Mouse (Mus musculus) liver, embryonic 13.5 days (tissue): Measurements from ENCODE around the gene Taf1c. TPM values are rescaled to one million over a fixed set of nuclear protein-coding genes. Genes with fewer than 3 reads are reported as not detected.

Source experiments
- ATAC-seq: fragments of 200-750 bp; cut with Nextera tagmentation; 2 replicates; pipeline ENCODE4 v1.8.0; 2017; ENCODE audit warnings: low read depth, mild to moderate bottlenecking, moderate number of reproducible peaks, moderate library complexity
- DNase-seq: peaks from one replicate; pipeline ENCODE4 v3.0.0; 2022
- H3K27ac ChIP-seq: fragments of 300-500 bp; sonication (generic); 2 replicates; pipeline ENCODE4 v1.5.1; 2015; ENCODE audit warnings: moderate library complexity, mild to moderate bottlenecking, inconsistent platforms
- H3K27me3 ChIP-seq: fragments of 300-500 bp; sonication (generic); 2 replicates; pipeline ENCODE4 v1.6.1; 2015; ENCODE audit warnings: mild to moderate bottlenecking, inconsistent platforms
- H3K36me3 ChIP-seq: fragments of 300-500 bp; sonication (generic); 2 replicates; pipeline ENCODE4 v1.6.1; 2015; ENCODE audit warnings: mild to moderate bottlenecking, inconsistent platforms
- H3K4me1 ChIP-seq: fragments of 300-500 bp; sonication (generic); replicated peaks from 2 replicates; pipeline ENCODE4 v1.6.1; 2015; ENCODE audit warnings: inconsistent platforms
- H3K4me2 ChIP-seq: fragments of 300-500 bp; sonication (generic); 2 replicates; pipeline ENCODE4 v1.6.1; 2015; ENCODE audit warnings: inconsistent platforms, mild to moderate bottlenecking, moderate library complexity
- H3K4me3 ChIP-seq: fragments of 300-500 bp; sonication (generic); replicated peaks from 2 replicates; pipeline ENCODE4 v1.5.1; 2015; ENCODE audit warnings: mild to moderate bottlenecking, inconsistent platforms
- H3K9ac ChIP-seq: fragments of 300-500 bp; sonication (generic); 2 replicates; pipeline ENCODE4 v1.6.1; 2015; ENCODE audit warnings: mild to moderate bottlenecking, inconsistent platforms
- H3K9me3 ChIP-seq: fragments of 300-500 bp; sonication (generic); replicated peaks from 2 replicates; pipeline ENCODE4 v1.6.1; 2016; ENCODE audit warnings: inconsistent platforms
- WGBS: fragments of 180-500 bp; shearing (Covaris S2); methylation state at CpG from one replicate; pipeline ENCODE4 v1.1.7; 2015; ENCODE audit not compliant: insufficient replicate concordance; 5-methylcytosine and 5-hydroxymethylcytosine counted together
- polyA plus RNA-seq: library from polyadenylated mRNA; unstranded; fragments of >200 nt; fragmentation: Nextera tagmentation; extraction: Ambion mirVana; gene quantifications from 2 replicates; pipeline ENCODE4 v1.2.1, GENCODE M21; 2015

The Taf1c gene
- polyA plus RNA-seq, 1 experiment from 2014 or later = 6.6 TPM

DNA sequence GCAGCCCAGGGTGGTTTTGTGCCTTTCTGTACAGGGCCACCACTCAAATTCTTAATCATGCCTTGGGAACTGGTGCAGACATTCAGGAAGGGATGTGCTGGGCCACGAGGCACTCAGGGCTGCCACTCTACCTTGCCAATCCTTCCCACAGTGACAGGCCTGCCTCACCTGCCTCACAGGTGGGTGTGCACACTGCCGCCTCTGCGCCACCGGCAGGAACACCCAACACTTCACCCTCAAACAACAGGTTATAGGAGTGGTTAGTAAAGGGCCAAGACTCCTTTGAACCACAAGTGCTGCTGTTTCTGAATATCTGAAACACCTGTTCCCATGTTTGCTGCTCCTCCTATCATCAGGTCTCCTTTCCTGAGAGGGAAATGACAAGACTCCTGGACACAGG is 32.6 kb downstream of the Taf1c start:
- DNase-seq (no peak), ATAC-seq (no peak)
- peaks cover 4% of the 10 kb centered on the region for H3K36me3 ChIP-seq
- H3K9me3 ChIP-seq = no peaks in the 10 kb centered on the region
- no peak overlapping the region for H3K4me2 ChIP-seq
- WGBS = 75% methylated on average over 4 of the region's 4 CpGs
- H3K27me3 ChIP-seq = peaks cover 13% of the 10 kb centered on the region
- H3K4me3 ChIP-seq = no peak overlapping the region
- peaks cover 57% of the 10 kb centered on the region for H3K4me1 ChIP-seq
- H3K9ac ChIP-seq = no peak overlapping the region
- no peak overlapping the region for H3K27ac ChIP-seq

DNA sequence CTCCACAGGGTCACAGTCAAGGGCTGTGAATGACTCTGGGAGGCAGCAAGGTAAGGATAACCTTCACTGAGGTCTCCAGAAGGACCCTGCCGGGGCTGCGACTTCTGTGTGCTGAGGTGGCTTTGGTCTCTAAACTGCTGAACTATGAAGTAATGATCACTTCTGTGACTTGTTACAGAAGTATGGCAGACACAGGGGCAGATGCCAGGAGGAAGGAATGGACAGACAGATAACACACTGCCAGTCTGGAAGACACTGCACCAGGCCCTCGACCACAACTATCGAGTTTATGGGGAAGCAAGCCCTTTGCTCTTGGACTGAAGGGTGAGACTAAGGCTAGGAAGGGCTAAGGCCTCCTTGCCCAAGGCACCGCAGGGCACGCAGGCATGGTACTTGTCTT is 33.9 kb downstream of the Taf1c start:
- Histone ChIP-seq H3K36me3 (peaks cover 12% of the 10 kb centered on the region), H3K4me3 (no peak overlapping the region), H3K4me2 (no peak overlapping the region), H3K27me3 (0 out of 2 replicates have a peak, but pooled peaks cover 4% of the 10 kb centered on the region), H3K27ac (peak overlapping the region; percentile 9; the same call in 1 of the 2 replicates), H3K9ac (no peak overlapping the region), H3K4me1 (peaks cover 56% of the 10 kb centered on the region), H3K9me3 (no peaks in the 10 kb centered on the region)
- ATAC-seq (no peak), DNase-seq (no peak)
- 49% methylated on average over 6 of the region's 6 CpGs for WGBS

DNA sequence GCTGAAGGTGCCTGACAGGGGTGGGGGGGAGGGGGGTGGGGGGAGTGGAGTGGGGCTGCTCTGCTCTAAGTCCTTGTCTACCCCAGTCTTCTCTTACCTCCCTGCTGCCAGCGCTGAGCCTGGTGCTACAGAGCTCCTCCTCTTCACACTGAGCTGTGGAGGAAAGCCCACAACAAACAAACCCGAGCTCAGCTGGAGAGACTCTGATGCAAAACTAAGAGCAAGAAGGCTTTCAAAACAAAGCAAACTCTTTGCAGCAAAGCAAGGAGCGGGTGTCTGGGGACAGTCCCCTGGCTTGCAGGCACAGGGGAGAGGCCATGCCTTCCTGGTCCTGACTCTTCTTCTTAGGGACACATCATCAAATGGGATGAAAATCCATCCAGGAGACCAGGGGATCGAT is 35.1 kb downstream of the Taf1c start:
- Histone ChIP-seq H3K9ac (no peak overlapping the region), H3K27me3 (no peaks in the 10 kb centered on the region), H3K4me3 (no peak overlapping the region), H3K27ac (no peak overlapping the region), H3K4me1 (peaks cover 46% of the 10 kb centered on the region), H3K36me3 (peaks cover 25% of the 10 kb centered on the region), H3K9me3 (no peaks in the 10 kb centered on the region), H3K4me2 (no peak overlapping the region)
- ATAC-seq = no peak
- WGBS = 56% methylated on average over 4 of the region's 4 CpGs
- DNase-seq = no peak

DNA sequence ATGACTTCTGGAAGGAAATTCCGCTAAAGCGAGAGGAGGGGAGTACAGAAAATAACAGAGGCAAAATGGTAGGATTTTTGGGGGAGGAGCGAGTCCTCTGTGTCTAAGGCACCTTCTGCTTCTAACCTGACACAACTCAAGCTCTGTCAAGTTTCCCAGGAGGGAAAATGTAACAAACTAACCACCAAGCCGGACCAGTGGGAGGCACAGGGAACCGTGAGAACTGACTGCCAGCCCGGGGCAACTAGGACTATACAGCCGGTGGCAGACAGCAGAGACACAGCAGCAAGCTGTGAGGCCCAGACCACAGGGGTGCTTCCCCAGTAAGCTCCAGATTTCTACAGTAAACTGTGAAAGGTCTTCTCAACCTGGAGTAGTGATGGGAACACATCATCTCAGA is 36.1 kb downstream of the Taf1c start:
- DNase-seq (no peak), ATAC-seq (no peak)
- no peaks in the 10 kb centered on the region for H3K27me3 ChIP-seq
- H3K36me3 ChIP-seq = peaks cover 33% of the 10 kb centered on the region
- H3K9ac ChIP-seq = no peak overlapping the region
- no peak overlapping the region for H3K4me2 ChIP-seq
- no peaks in the 10 kb centered on the region for H3K9me3 ChIP-seq
- peaks cover 40% of the 10 kb centered on the region for H3K4me1 ChIP-seq
- 75% methylated on average over 7 of the region's 7 CpGs for WGBS
- H3K4me3 ChIP-seq = no peak overlapping the region
- H3K27ac ChIP-seq = no peak overlapping the region

DNA sequence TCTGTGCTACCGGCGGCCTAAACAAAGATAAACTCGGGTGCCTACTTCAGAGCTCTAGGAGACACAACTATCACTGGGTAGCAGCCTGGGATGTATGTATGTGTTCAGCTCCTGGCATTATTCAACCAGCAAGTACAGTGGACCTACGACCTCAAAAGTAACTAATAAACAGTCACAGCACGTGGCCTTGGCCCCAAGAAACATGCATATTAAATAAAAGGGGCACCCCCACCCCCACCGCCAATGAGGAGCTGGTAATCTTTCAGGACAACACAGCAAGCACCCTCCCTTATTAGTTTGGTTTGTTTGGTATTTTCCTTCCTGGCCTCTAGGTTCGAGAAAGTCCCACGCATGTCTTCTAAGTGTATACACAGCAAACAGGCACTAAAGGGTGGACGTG is 36.8 kb downstream of the Taf1c start:
- H3K27ac ChIP-seq = no peak overlapping the region
- H3K4me1 ChIP-seq = peaks cover 33% of the 10 kb centered on the region
- no peak overlapping the region for H3K9ac ChIP-seq
- no peaks in the 10 kb centered on the region for H3K27me3 ChIP-seq
- no peak overlapping the region for H3K4me2 ChIP-seq
- 78% methylated on average over 9 of the region's 9 CpGs for WGBS
- DNase-seq (no peak), ATAC-seq (no peak)
- H3K4me3 ChIP-seq = no peak overlapping the region
- no peaks in the 10 kb centered on the region for H3K9me3 ChIP-seq
- peaks cover 40% of the 10 kb centered on the region for H3K36me3 ChIP-seq

DNA sequence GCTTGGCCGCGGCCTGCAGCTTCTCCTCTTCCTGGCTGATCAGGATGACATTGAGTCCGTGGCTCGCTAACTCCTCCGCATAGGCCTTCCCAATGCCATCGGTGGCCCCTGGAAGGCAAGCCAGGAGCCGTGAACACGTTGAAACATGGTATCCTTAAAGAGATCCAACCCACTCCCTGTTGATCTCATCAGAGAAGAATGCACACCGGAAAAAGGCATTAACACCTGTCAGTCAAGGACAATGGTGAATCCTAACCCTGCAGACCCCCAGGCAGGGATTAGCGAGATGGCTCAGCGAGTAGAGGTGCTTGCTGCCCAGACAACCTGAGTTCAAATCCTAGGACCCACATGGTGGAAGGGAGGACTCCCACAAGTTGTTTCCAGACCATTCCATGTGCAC is 38.7 kb downstream of the Taf1c start:
- H3K4me2 ChIP-seq = no peak overlapping the region
- H3K9me3 ChIP-seq = no peaks in the 10 kb centered on the region
- DNase-seq = no peak
- no peak overlapping the region for H3K27ac ChIP-seq
- peaks cover 15% of the 10 kb centered on the region for H3K4me1 ChIP-seq
- no peaks in the 10 kb centered on the region for H3K27me3 ChIP-seq
- H3K36me3 ChIP-seq = peaks cover 57% of the 10 kb centered on the region
- ATAC-seq = no peak
- H3K4me3 ChIP-seq = no peak overlapping the region
- H3K9ac ChIP-seq = no peak overlapping the region
- 81% methylated on average over 11 of the region's 11 CpGs for WGBS

DNA sequence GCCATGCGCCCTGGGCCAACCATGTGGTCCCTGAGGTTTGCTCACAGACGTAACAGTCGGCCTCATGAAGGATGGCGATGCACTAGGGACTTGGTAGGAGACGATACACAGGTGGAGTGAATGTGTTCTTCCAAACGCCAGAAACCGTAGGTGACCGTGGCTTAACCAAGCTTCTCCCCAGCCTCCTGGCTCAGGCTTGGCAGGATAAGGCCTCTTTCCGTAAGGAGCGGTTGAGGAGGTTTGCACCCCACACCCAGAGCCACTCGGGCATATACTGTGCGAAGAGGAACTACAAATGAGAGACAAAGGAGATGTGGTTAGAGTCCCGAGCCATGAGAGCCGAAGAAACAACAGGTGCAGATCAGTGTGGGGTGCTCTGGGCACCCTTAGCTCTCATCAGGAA is 41.2 kb downstream of the Taf1c start:
- H3K27me3 ChIP-seq = no peaks in the 10 kb centered on the region
- no peak overlapping the region for H3K9ac ChIP-seq
- peaks cover 9% of the 10 kb centered on the region for H3K4me1 ChIP-seq
- DNase-seq (no peak), ATAC-seq (no peak)
- H3K4me2 ChIP-seq = no peak overlapping the region
- H3K36me3 ChIP-seq = peaks cover 57% of the 10 kb centered on the region
- no peak overlapping the region for H3K27ac ChIP-seq
- 83% methylated on average over 14 of the region's 14 CpGs for WGBS
- no peak overlapping the region for H3K4me3 ChIP-seq
- no peaks in the 10 kb centered on the region for H3K9me3 ChIP-seq

DNA sequence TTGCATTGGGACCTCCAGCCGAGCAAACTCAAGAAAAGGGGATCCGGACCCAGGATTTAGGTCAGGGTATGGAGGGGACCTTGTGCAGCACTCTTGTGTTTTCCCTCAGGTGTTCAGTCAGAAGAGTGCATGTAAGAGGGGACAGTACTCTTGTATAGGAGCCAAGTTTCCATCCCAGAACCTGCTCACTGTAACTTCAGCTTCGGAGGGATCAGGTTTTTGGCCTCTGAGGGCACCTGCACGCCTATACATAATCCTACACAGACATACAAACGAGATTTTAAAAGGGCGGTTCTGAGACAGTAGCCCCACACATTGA is 45.7 kb downstream of the Taf1c start:
- Histone ChIP-seq H3K9me3 (no peaks in the 10 kb centered on the region), H3K9ac (peak overlapping the region; percentile 87), H3K36me3 (peaks cover 31% of the 10 kb centered on the region), H3K4me2 (peak overlapping the region; percentile 92), H3K27ac (peak overlapping the region; percentile 73), H3K4me1 (peaks cover 45% of the 10 kb centered on the region), H3K27me3 (no peaks in the 10 kb centered on the region), H3K4me3 (peak overlapping the region; percentile 82)
- WGBS = 81% methylated on average over 6 of the region's 6 CpGs
- no peak for ATAC-seq
- DNase-seq = no peak

DNA sequence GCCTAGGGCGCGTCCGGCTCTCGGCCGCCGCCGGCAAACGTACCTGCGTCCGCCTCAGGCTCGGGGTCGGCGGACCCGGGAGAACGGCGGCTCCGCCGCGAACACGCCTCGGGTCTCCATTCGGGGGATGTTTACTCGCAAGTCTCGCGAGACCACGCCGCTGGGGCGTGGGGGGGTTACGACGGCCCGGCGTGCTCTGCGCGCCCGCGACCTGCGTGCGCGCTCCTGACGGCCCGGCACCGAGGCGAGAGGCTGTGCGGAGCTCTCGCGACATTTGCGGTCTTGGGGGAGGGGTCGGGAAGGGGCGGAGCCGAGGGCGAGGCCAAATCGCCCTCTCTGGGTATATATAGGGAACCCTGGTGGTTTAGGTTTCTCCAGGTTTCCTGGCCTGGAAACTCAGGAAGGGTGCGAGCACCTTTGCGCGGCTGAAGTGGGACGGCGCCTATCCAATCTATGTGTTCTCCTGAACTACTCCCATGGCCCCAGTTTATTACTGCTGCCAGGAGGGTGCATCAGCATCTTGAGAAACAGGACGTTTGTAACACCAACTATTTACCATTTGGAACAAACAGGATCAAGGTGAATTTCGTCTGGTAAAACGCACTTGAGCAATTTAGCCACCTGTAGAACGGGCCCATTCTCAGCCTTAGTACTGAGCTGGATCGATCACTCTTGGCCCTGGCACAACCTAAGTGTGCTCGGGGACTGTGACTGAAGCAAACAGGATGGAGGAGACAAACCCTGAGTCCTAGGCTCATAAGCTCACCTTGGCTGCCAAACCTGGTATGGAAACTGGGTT is 46.2 kb downstream of the Taf1c start, which contains the start of gene Mbtps1:
Mbtps1 (minus strand) TSS at position 133 of the 799 bp plus-strand sequence.
- peak; percentile 94 for DNase-seq
- H3K36me3 ChIP-seq = peaks cover 29% of the 10 kb centered on the region
- peak within 1 kb of the TSS; percentile 84 for H3K27ac ChIP-seq
- 4% methylated on average over 63 of the region's 63 CpGs for WGBS
- H3K4me3 ChIP-seq = peak within 1 kb of the TSS; percentile 82
- no peaks in the 10 kb centered on the region for H3K9me3 ChIP-seq
- peaks cover 51% of the 10 kb centered on the region for H3K4me1 ChIP-seq
- ATAC-seq = peak; percentile 96
- peak within 1 kb of the TSS; percentile 87 for H3K9ac ChIP-seq
- H3K27me3 ChIP-seq = no peaks in the 10 kb centered on the region
- H3K4me2 ChIP-seq = peak within 1 kb of the TSS; percentile 92

DNA sequence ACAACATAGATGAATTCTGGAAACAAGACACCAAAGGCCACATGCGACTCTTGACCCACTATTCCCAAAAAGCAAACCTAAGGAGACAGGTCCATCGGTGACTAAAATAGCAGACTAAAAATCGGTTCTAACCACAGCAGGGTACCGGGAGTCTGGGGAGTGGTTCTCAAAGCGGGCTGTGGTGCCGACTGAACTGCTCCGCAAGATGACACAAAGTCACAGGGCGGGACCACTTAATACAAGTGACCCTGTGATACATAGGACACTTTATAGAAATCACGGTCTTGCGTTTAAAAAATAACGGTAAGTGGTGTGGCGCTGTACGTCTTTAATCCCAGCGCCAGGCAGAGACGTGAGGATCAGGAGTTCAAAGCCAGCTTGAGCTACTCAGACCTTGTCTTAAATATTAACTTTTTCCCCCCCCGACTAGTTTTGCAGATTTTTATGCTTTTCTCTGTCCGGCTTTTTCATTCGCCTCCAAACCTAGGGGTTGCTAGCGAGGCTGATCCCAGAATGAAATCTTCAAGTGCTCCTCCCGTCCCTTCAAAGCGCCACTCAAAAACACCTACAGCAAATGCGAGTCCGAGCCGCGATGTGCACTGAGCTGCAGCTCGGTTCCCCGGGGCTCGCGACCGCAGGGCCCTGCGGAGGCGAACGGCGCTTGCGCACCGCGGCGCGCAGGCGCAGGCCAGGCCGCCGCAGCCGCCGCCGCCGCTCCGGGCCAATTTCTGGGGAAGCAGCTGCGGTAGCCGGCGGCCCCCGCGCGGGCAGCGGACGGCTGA is 47.0 kb downstream of the Taf1c start:
- DNase-seq (no peak), ATAC-seq (peak; percentile 90)
- H3K9me3 ChIP-seq = no peaks in the 10 kb centered on the region
- WGBS = under 1% methylated on average over 55 of the region's 55 CpGs
- peak overlapping the region; percentile 87 for H3K9ac ChIP-seq
- peaks cover 58% of the 10 kb centered on the region for H3K4me1 ChIP-seq
- H3K36me3 ChIP-seq = peaks cover 21% of the 10 kb centered on the region
- H3K4me3 ChIP-seq = peak overlapping the region; percentile 82
- peak overlapping the region; percentile 92 for H3K4me2 ChIP-seq
- peak overlapping the region; percentile 84 for H3K27ac ChIP-seq
- H3K27me3 ChIP-seq = no peaks in the 10 kb centered on the region

DNA sequence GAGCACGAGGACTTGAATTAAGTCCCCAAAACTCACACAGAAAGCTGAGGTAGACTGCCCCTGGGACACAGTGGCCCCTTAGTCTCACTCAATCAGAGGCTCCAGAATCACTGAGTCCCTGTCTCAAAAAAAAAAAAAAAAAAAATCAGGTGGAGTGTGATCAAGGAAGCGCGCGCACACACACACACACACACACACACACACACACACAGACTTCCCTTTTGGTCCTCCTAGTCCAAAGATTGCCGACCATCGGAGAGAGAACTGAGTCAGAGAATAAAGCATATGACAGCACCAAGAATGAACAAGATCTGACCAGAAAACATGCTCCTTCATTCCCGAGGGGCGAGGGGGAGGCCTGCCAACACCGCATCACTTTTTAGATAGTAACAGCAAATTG is 47.9 kb downstream of the Taf1c start:
- Histone ChIP-seq H3K36me3 (peaks cover 13% of the 10 kb centered on the region), H3K9ac (peak overlapping the region; percentile 87), H3K4me3 (peak overlapping the region; percentile 82), H3K4me1 (peaks cover 67% of the 10 kb centered on the region), H3K27me3 (no peaks in the 10 kb centered on the region), H3K4me2 (peak overlapping the region; percentile 92), H3K9me3 (no peaks in the 10 kb centered on the region), H3K27ac (peak overlapping the region; percentile 84; the same call in 1 of the 2 replicates)
- 57% methylated on average over 9 of the region's 9 CpGs for WGBS
- ATAC-seq (no peak), DNase-seq (no peak)
